Mouse (Mus musculus) MEL (cell line): ENCODE data around the gene Enpep. TPM values are rescaled to one million over a fixed set of nuclear protein-coding genes. Genes with fewer than 3 reads are reported as not detected.
A peak's percentile ranks its signal among the peaks of the same experiment; 100 is the strongest.

Experiments used
- DNase-seq: peaks from one replicate; pipeline ENCODE4 v3.0.0; 2011; ENCODE audit warnings: low read depth, low spot score
- H3K27ac ChIP-seq: 2 replicates; pipeline ENCODE4 v1.5.1; 2012; ENCODE audit warnings: low read depth, mild to moderate bottlenecking, control low read depth, low read length, moderate library complexity; ENCODE audit not compliant: control insufficient read depth
- H3K27me3 ChIP-seq, 2 experiments: fragments of 150-350 bp in 1 of 2; sonication (generic) in 1 of 2; 2 replicates each; pipeline ENCODE4 v1.6.1; 2012; ENCODE audit warnings: low read length in 2 of 2, mild to moderate bottlenecking in 2 of 2, improper control_type of control experiment in 1 of 2, moderate library complexity in 1 of 2; ENCODE audit not compliant: insufficient read depth in 2 of 2, control insufficient read depth in 1 of 2
- H3K36me3 ChIP-seq, 2 experiments: 2 replicates each; pipeline ENCODE4 v1.6.1; 2012 to 2014; ENCODE audit warnings: low read length in 2 of 2, improper control_type of control experiment in 1 of 2, inconsistent platforms in 1 of 2, mild to moderate bottlenecking in 1 of 2; ENCODE audit not compliant: insufficient read depth in 2 of 2, control insufficient read depth in 1 of 2
- H3K4me1 ChIP-seq, 2 experiments: fragments of 150-350 bp in 1 of 2; sonication (generic) in 1 of 2; 2 replicates each; pipeline ENCODE4 v1.6.1; 2012; ENCODE audit warnings: low read length in 2 of 2, improper control_type of control experiment in 1 of 2, mild to moderate bottlenecking in 1 of 2; ENCODE audit not compliant: insufficient read depth in 2 of 2, control insufficient read depth in 1 of 2
- H3K4me3 ChIP-seq, 2 experiments: fragments of 150-350 bp in 1 of 2; sonication (generic) in 1 of 2; 2 replicates each; pipeline ENCODE4 v1.5.1; 2012; ENCODE audit warnings: low read depth in 2 of 2, low read length in 2 of 2, mild to moderate bottlenecking in 2 of 2, moderate library complexity in 2 of 2, control low read depth in 1 of 2, improper control_type of control experiment in 1 of 2; ENCODE audit not compliant: control insufficient read depth in 1 of 2, insufficient read depth in 1 of 2
- H3K79me2 ChIP-seq: 2 replicates; pipeline ENCODE4 v1.6.1; 2012; ENCODE audit warnings: mild to moderate bottlenecking, low read length, moderate library complexity; ENCODE audit not compliant: control insufficient read depth, poor library complexity, insufficient read depth
- H3K9ac ChIP-seq: 2 replicates; pipeline ENCODE4 v1.6.1; 2012; ENCODE audit warnings: low read depth, mild to moderate bottlenecking, control low read depth, low read length, moderate library complexity; ENCODE audit not compliant: control insufficient read depth, poor library complexity, severe bottlenecking
- H3K9me3 ChIP-seq: fragments of 150-350 bp; sonication (generic); replicated peaks from 2 replicates; pipeline ENCODE4 v1.6.1; 2012; ENCODE audit warnings: mild to moderate bottlenecking, low read length, improper control_type of control experiment, moderate library complexity; ENCODE audit not compliant: insufficient read depth
- CHD1 ChIP-seq: IDR thresholded peaks from 2 replicates; pipeline ENCODE4 v1.6.1; 2012; ENCODE audit warnings: low read depth, mild to moderate bottlenecking, inconsistent platforms, low read length, improper control_type of control experiment
- CHD2 ChIP-seq: IDR thresholded peaks from 2 replicates; pipeline ENCODE4 v1.6.1; 2011; ENCODE audit warnings: low read length, improper control_type of control experiment
- E2F4 ChIP-seq: IDR thresholded peaks from 2 replicates; pipeline ENCODE4 v1.6.1; 2011; ENCODE audit warnings: low read depth, low read length, improper control_type of control experiment, borderline replicate concordance
- ELF1 ChIP-seq: IDR thresholded peaks from 2 replicates; pipeline ENCODE4 v1.6.1; 2014; ENCODE audit warnings: low read depth, mild to moderate bottlenecking, inconsistent platforms, low read length, improper control_type of control experiment, moderate library complexity
- EP300 ChIP-seq, 2 experiments: IDR thresholded peaks; 2 replicates each; pipeline ENCODE4 v1.6.1; 2011; ENCODE audit warnings: improper control_type of control experiment in 2 of 2, low read length in 2 of 2, low read depth in 1 of 2, mild to moderate bottlenecking in 1 of 2
- ETS1 ChIP-seq: IDR thresholded peaks from 2 replicates; pipeline ENCODE4 v1.6.1; 2012; ENCODE audit warnings: low read depth, mild to moderate bottlenecking, inconsistent platforms, low read length, improper control_type of control experiment, moderate library complexity
- GABPA ChIP-seq: IDR thresholded peaks from 2 replicates; pipeline ENCODE4 v1.6.1; 2012; ENCODE audit warnings: low read depth, mild to moderate bottlenecking, inconsistent platforms, low read length, improper control_type of control experiment, moderate library complexity
- GATA1 ChIP-seq: IDR thresholded peaks from 2 replicates; pipeline ENCODE4 v1.6.1; 2011; ENCODE audit warnings: low read depth, low read length, improper control_type of control experiment
- HCFC1 ChIP-seq: IDR thresholded peaks from 2 replicates; pipeline ENCODE4 v1.6.1; 2012; ENCODE audit warnings: low read depth, mild to moderate bottlenecking, inconsistent platforms, low read length, improper control_type of control experiment, moderate library complexity
- MAFK ChIP-seq: IDR thresholded peaks from 2 replicates; pipeline ENCODE4 v1.6.1; 2011; ENCODE audit warnings: low read depth, mild to moderate bottlenecking, low read length, improper control_type of control experiment, borderline replicate concordance
- MAX ChIP-seq: IDR thresholded peaks from 2 replicates; pipeline ENCODE4 v1.6.1; 2011; ENCODE audit warnings: low read length, improper control_type of control experiment
- MAZ ChIP-seq: IDR thresholded peaks from 2 replicates; pipeline ENCODE4 v1.6.1; 2012; ENCODE audit warnings: low read depth, mild to moderate bottlenecking, inconsistent platforms, low read length, improper control_type of control experiment
- MEF2A ChIP-seq: IDR thresholded peaks from 2 replicates; pipeline ENCODE4 v1.6.1; 2014; ENCODE audit warnings: low read depth, mild to moderate bottlenecking, inconsistent platforms, low read length, improper control_type of control experiment; ENCODE audit not compliant: poor library complexity, insufficient replicate concordance, severe bottlenecking; ENCODE audit errors: extremely low read depth
- MXI1 ChIP-seq: IDR thresholded peaks from 2 replicates; pipeline ENCODE4 v1.6.1; 2011; ENCODE audit warnings: mild to moderate bottlenecking, low read depth, low read length, improper control_type of control experiment
- MYC ChIP-seq: IDR thresholded peaks from 2 replicates; pipeline ENCODE4 v1.6.1; 2011; ENCODE audit warnings: low read depth, mild to moderate bottlenecking, low read length, improper control_type of control experiment, moderate library complexity
- POLR2A ChIP-seq, 2 experiments: IDR thresholded peaks; 2 replicates each; pipeline ENCODE4 v1.6.1; 2011 to 2012; ENCODE audit warnings: low read length in 2 of 2, mild to moderate bottlenecking in 2 of 2, control low read depth in 1 of 2, improper control_type of control experiment in 1 of 2, low read depth in 1 of 2, moderate library complexity in 1 of 2; ENCODE audit not compliant: control insufficient read depth in 1 of 2, insufficient read depth in 1 of 2, poor library complexity in 1 of 2
- POLR2AphosphoS2 ChIP-seq: IDR thresholded peaks from 2 replicates; pipeline ENCODE4 v1.6.1; 2011; ENCODE audit warnings: low read length, improper control_type of control experiment
- POLR2AphosphoS5 ChIP-seq: IDR thresholded peaks from 2 replicates; pipeline ENCODE4 v1.6.1; 2012; ENCODE audit warnings: low read depth, borderline replicate concordance, mild to moderate bottlenecking, inconsistent platforms, low read length, moderate library complexity, mixed read lengths
- SIN3A ChIP-seq: IDR thresholded peaks from 2 replicates; pipeline ENCODE4 v1.6.1; 2012; ENCODE audit warnings: low read length, improper control_type of control experiment, inconsistent platforms
- TAL1 ChIP-seq: IDR thresholded peaks from 2 replicates; pipeline ENCODE4 v1.6.1; 2012; ENCODE audit warnings: mild to moderate bottlenecking, inconsistent platforms, low read length, moderate library complexity, mixed read lengths
- TCF12 ChIP-seq: IDR thresholded peaks from 2 replicates; pipeline ENCODE4 v1.6.1; 2014; ENCODE audit warnings: low read depth, mild to moderate bottlenecking, inconsistent platforms, low read length, improper control_type of control experiment, moderate library complexity
- ZC3H11A ChIP-seq: IDR thresholded peaks from 2 replicates; pipeline ENCODE4 v1.6.1; 2012; ENCODE audit warnings: low read depth, mild to moderate bottlenecking, inconsistent platforms, low read length, improper control_type of control experiment
- ZKSCAN1 ChIP-seq: IDR thresholded peaks from 2 replicates; pipeline ENCODE4 v1.6.1; 2012; ENCODE audit warnings: low read depth, mild to moderate bottlenecking, inconsistent platforms, low read length, improper control_type of control experiment, moderate library complexity
- ZMIZ1 ChIP-seq: IDR thresholded peaks from 2 replicates; pipeline ENCODE4 v1.6.1; 2012; ENCODE audit warnings: low read depth, mild to moderate bottlenecking, inconsistent platforms, low read length, improper control_type of control experiment, moderate library complexity
- ZNF384 ChIP-seq: IDR thresholded peaks from 2 replicates; pipeline ENCODE4 v1.6.1; 2012; ENCODE audit warnings: low read depth, mild to moderate bottlenecking, inconsistent platforms, low read length, improper control_type of control experiment
- polyA plus RNA-seq, 2 experiments: library from polyadenylated mRNA; stranded (reverse) in 1 of 2; unstranded in 1 of 2; fragments of >175 nt in 1 of 2; fragments of >200 nt in 1 of 2; gene quantifications; 2 replicates each; pipeline versions ENCODE4 v1.2.1 to v1.2.4; 2012; ENCODE audit warnings: low replicate concordance in 2 of 2, low read depth in 1 of 2; ENCODE audit not compliant: insufficient read length in 2 of 2, insufficient read depth in 1 of 2, missing spikeins in 1 of 2
- total RNA-seq: library from RNA; depleted of rRNA; stranded (reverse); fragments of 300-350 nt; gene quantifications from 2 replicates; pipeline ENCODE4 v1.2.3, GENCODE M21; 2012

Enpep gene
- total and polyA plus RNA-seq, 3 experiments: not detected

- DNase-seq: peak; percentile 2
- H3K27me3 ChIP-seq: no peaks in the 10 kb centered on the region
- H3K36me3 ChIP-seq: no peaks in the 10 kb centered on the region
- TF ChIP-seq MAZ (no peak), SIN3A (no peak), MYC (no peak), ETS1 (no peak), CHD1 (no peak), ELF1 (no peak), MEF2A (no peak)
- TF ChIP-seq, all 39 proteins: peak for 0
- Histone ChIP-seq H3K9me3 (no peaks in the 10 kb centered on the region), H3K4me1 (no peaks in the 10 kb centered on the region), H3K4me3 (no peak overlapping the region), H3K27ac (no peak overlapping the region), H3K79me2 (no peaks in the 10 kb centered on the region), H3K9ac (no peak overlapping the region)
These were observed 75.8 kb downstream of the Enpep start for GRCm38 (mm10) chr3:129256766-129257165.

GRCm38 (mm10) chr3:129256283-129256682 is 76.2 kb downstream of the Enpep start:
- H3K4me3 ChIP-seq: no peak overlapping the region
- H3K9ac ChIP-seq: no peak overlapping the region

GRCm38 (mm10) chr3:129254246-129254645 is 78.3 kb downstream of the Enpep start:
- H3K36me3 ChIP-seq: no peaks in the 10 kb centered on the region
- H3K4me1 ChIP-seq: no peaks in the 10 kb centered on the region
- no peak overlapping the region for H3K4me3 ChIP-seq
- TF ChIP-seq MAFK (no peak), ZC3H11A (no peak), MYC (no peak), MAX (no peak), EP300 (IDR thresholded peaks at IDR 0.05; ENCODE audit: low read depth in 1 of 2, low read length in 2 of 2) (no peak), MXI1 (no peak), POLR2A (IDR thresholded peaks at IDR 0.05; ENCODE audit: control insufficient read depth in 1 of 2, insufficient read depth in 1 of 2, low read depth in 1 of 2, low read length in 2 of 2, poor library complexity in 1 of 2) (no peak), TAL1 (no peak), ETS1 (no peak), ELF1 (no peak), CHD2 (no peak), GABPA (no peak), CHD1 (no peak), HCFC1 (no peak), POLR2AphosphoS5 (no peak), ZKSCAN1 (no peak), ZMIZ1 (no peak), POLR2AphosphoS2 (no peak), MAZ (no peak), TCF12 (no peak)
- no peaks in the 10 kb centered on the region for H3K79me2 ChIP-seq
- H3K27ac ChIP-seq: no peak overlapping the region
- H3K9me3 ChIP-seq: no peaks in the 10 kb centered on the region
- H3K9ac ChIP-seq: no peak overlapping the region
- H3K27me3 ChIP-seq: no peaks in the 10 kb centered on the region
- no peak for DNase-seq

More at GRCm38 (mm10) chr3:129256283-129256682, 76.2 kb downstream of the Enpep start:
- H3K79me2 ChIP-seq: no peaks in the 10 kb centered on the region
- no peaks in the 10 kb centered on the region for H3K27me3 ChIP-seq
- TF ChIP-seq GABPA (no peak), E2F4 (no peak), GATA1 (no peak), ZNF384 (no peak), TCF12 (no peak), POLR2A (IDR thresholded peaks at IDR 0.05; ENCODE audit: control insufficient read depth in 1 of 2, insufficient read depth in 1 of 2, low read depth in 1 of 2, low read length in 2 of 2, poor library complexity in 1 of 2) (no peak)
- TF ChIP-seq, all 39 proteins: peak for 0
- DNase-seq: no peak
- H3K4me1 ChIP-seq: no peaks in the 10 kb centered on the region
- no peaks in the 10 kb centered on the region for H3K36me3 ChIP-seq
- H3K27ac ChIP-seq: no peak overlapping the region
- no peaks in the 10 kb centered on the region for H3K9me3 ChIP-seq
